ENCODE assay signal across 18 mouse cellular contexts in the genomic region with DNA sequence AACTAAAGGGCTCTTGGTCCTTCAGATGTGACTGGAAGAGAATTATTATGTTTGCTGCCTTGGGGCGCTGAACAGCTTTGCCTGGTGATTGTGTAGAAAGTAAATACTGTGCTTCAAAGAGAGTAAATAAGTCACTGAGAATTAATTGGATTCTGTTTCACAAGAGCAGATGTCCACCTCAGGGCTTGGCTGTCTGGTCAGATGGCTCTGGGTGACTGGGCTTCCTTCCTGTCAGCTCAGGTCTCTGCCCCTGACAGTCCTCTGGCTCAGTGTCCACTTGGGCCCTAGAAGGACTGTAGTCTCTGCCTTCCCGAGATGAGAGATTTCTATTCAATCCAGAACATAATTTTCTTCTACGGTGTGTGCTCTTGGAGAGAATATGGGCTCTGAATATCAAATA.
DNase-seq lines count a peak whose midpoint lies in the region; ATAC-seq and TF ChIP-seq lines count a peak whose summit lies in the region.
"Had no signal": no experiment of that assay in that cellular context is flagged by ENCODE, and none has a peak within 500 bp of the region (broad histone marks: within the 10 kb centered on the region; RNA-seq: fewer than 3 reads in every experiment).

No protein-coding gene starts in this region.

- intact Hi-C loops in left cerebral cortex, adult 2 months (cut with DNase I), result loop anchor here (5.0 kb wide), 1 partner anchor 89 kb away; no protein-coding TSS in a partner anchor
- intact Hi-C loops in left cerebral cortex, postnatal 25 days (cut with DNase I), result no loop called here

- no peak for DNase-seq in cerebellum, postnatal 4 days (ENCODE audit: low spot score in 2 of 2)
- no peak for DNase-seq in left cerebral cortex, adult 2 months (ENCODE audit: extremely low spot score in 1 of 2, low spot score in 2 of 2)
- no peak for DNase-seq in left cerebral cortex, postnatal 25 days (ENCODE audit: low spot score in 2 of 2)
- DNase-seq in cerebellum, adult 11 months, result peak; percentile 21
- peak; percentile 45 to 59 for DNase-seq in cerebellum, postnatal 10 days
- no peak for DNase-seq in thymus, postnatal 0 days (ENCODE audit: low spot score)
- no peak for DNase-seq in adipocyte (ENCODE audit: low spot score)
- DNase-seq: adrenal gland, postnatal 14 days; forebrain, postnatal 0 days; heart, adult 18-20 months; heart, postnatal 4 days; right cerebral cortex, postnatal 4 days had no signal

- peak overlapping the region; percentile 63; the same call in 1 of the 2 replicates for H3K27ac ChIP-seq in left cerebral cortex, adult 2 months
- H3K27ac ChIP-seq: hindbrain, embryonic 15.5 days; kidney, embryonic 15.5 days had no signal

- peak; percentile 83 for ATAC-seq in cerebellum, adult (ENCODE audit: insufficient number of reproducible peaks, low FRiP score, low TSS enrichment)
- ATAC-seq: forebrain, postnatal 0 days; intestine, postnatal 0 days; lung, postnatal 0 days; Patski had no signal

- H3K4me3 ChIP-seq in left cerebral cortex, adult 2 months, result no peak overlapping the region
- H3K4me3 ChIP-seq: hindbrain, embryonic 15.5 days; kidney, embryonic 15.5 days had no signal

- no peak for TF ChIP-seq CTCF in left cerebral cortex, adult 2 months (IDR thresholded peaks at IDR 0.05)

Comparison
In these comparisons a context has a peak if more than half of its experiments do, and no peak if none do; other contexts are left out.
1. DNase-seq: peak in cerebellum, adult 11 months (single experiment) and cerebellum, postnatal 10 days (2 of 2); none in cerebellum, postnatal 4 days (0 of 2), left cerebral cortex, adult 2 months (0 of 2), left cerebral cortex, postnatal 25 days (0 of 2), thymus, postnatal 0 days (single experiment) and adipocyte (single experiment).